Mouse (Mus musculus) hindbrain, postnatal 0 days (tissue): ENCODE measurements around the gene Fbn1. TPM values are rescaled to one million over a fixed set of nuclear protein-coding genes. Genes with fewer than 3 reads are reported as not detected.

Source experiments
- ATAC-seq: fragments of 200-750 bp; cut with Nextera tagmentation; 2 replicates; pipeline ENCODE4 v1.8.0; 2017; ENCODE audit warnings: mild to moderate bottlenecking, moderate TSS enrichment, moderate library complexity
- DNase-seq: peaks from one replicate; pipeline ENCODE4 v3.0.0-alpha.2; 2015; ENCODE audit warnings: low spot score
- H3K27ac ChIP-seq: fragments of 300-500 bp; sonication (generic); 2 replicates; pipeline ENCODE4 v1.5.1; 2014; ENCODE audit warnings: mild to moderate bottlenecking
- H3K27me3 ChIP-seq: fragments of 300-500 bp; sonication (generic); 2 replicates; pipeline ENCODE4 v1.6.1; 2014; ENCODE audit warnings: low read length, mixed read lengths; ENCODE audit not compliant: insufficient read depth
- H3K36me3 ChIP-seq: fragments of 300-500 bp; sonication (generic); 2 replicates; pipeline ENCODE4 v1.6.1; 2014; ENCODE audit warnings: low read length, mixed read lengths; ENCODE audit not compliant: insufficient read depth
- H3K4me1 ChIP-seq: fragments of 300-500 bp; sonication (generic); 2 replicates; pipeline ENCODE4 v1.6.1; 2014; ENCODE audit warnings: antibody characterized with exemption, low read length, mixed read lengths; ENCODE audit not compliant: insufficient read depth
- H3K4me2 ChIP-seq: fragments of 300-500 bp; sonication (generic); 2 replicates; pipeline ENCODE4 v1.6.1; 2014; ENCODE audit warnings: low read depth, mild to moderate bottlenecking, low read length, moderate library complexity, mixed read lengths
- H3K4me3 ChIP-seq: fragments of 300-500 bp; sonication (generic); 2 replicates; pipeline ENCODE4 v1.5.1; 2014; ENCODE audit warnings: low read length
- H3K9ac ChIP-seq: fragments of 300-500 bp; sonication (generic); replicated peaks from 2 replicates; pipeline ENCODE4 v1.6.1; 2014; ENCODE audit warnings: mild to moderate bottlenecking, low read length, moderate library complexity, mixed read lengths
- H3K9me3 ChIP-seq: fragments of 300-500 bp; sonication (generic); 2 replicates; pipeline ENCODE4 v1.6.1; 2016; ENCODE audit warnings: low read length, mixed read lengths
- CTCF ChIP-seq: IDR thresholded peaks from 2 replicates; pipeline ENCODE4 v1.5.1; 2016; ENCODE audit warnings: antibody characterized with exemption, control low read depth, low read depth
- WGBS: fragments of 180-500 bp; shearing (Covaris S2); extraction: QIAGEN DNeasy Blood & Tissue Kit; methylation state at CpG from one replicate; pipeline ENCODE4 v1.1.7; 2014; 5-methylcytosine and 5-hydroxymethylcytosine counted together
- polyA plus RNA-seq: library from polyadenylated mRNA; unstranded; fragments of >200 nt; fragmentation: Nextera tagmentation; extraction: Ambion mirVana; gene quantifications from 2 replicates; pipeline ENCODE4 v1.2.1, GENCODE M21; 2015
- total RNA-seq: library from RNA; depleted of rRNA; stranded (reverse); fragments of >200 nt; gene quantifications from 2 replicates; pipeline ENCODE4 v1.2.3, GENCODE M21; 2014

Gene Fbn1
- total and polyA plus RNA-seq, 2 experiments from 2014 or later, result 2.3 to 16.6 TPM

DNA sequence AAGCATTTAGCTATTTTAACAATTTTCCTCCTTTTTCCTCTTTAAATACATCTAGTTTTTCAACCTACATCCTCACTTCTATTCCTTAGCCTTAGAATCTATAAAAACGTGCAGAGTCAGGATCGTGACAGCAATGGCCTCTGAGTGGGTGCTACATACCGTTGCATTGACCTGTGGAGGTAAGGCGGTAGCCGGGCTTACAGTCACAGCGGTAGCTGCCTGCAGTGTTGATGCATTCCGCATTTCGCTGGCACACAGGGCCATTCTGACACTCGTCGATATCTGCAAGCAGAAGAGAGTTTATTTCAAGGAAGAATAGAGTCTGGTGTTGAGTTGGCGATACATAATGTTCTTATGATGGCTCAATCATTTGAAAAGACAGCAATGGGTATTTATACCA, 172.6 kb downstream of the Fbn1 start:
- H3K9ac ChIP-seq, result no peak overlapping the region
- no peaks in the 10 kb centered on the region for H3K27me3 ChIP-seq
- no peak overlapping the region for H3K4me2 ChIP-seq
- H3K4me3 ChIP-seq, result no peak overlapping the region
- DNase-seq (no peak), ATAC-seq (no peak)
- WGBS, result 96% methylated on average over 11 of the region's 11 CpGs
- H3K4me1 ChIP-seq, result no peaks in the 10 kb centered on the region
- TF ChIP-seq CTCF, result no peak
- no peak overlapping the region for H3K27ac ChIP-seq
- no peaks in the 10 kb centered on the region for H3K9me3 ChIP-seq
- H3K36me3 ChIP-seq, result peaks cover 8% of the 10 kb centered on the region; the same call in 1 of the 2 replicates

DNA sequence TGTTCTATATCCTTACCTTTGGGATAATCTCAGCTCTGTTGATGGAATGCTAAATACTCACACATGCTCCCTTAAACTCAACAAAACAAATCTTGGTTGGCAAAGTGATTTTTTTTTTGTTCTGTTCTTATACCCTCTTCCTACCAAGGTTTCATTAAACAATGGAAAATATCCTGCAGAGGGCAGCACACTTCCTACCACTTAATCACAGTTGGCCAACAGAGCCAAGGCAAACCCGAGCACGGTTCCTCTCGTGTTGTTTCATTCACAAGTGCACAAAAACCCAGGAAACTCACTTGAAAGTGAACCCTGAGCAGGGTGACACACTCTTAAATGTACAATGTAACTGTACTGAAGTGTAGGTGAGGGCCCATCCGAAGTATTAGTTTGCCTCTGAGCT, 173.6 kb downstream of the Fbn1 start:
- Histone ChIP-seq H3K9ac (no peak overlapping the region), H3K27ac (no peak overlapping the region), H3K27me3 (no peaks in the 10 kb centered on the region), H3K9me3 (no peaks in the 10 kb centered on the region), H3K4me1 (no peaks in the 10 kb centered on the region), H3K4me3 (no peak overlapping the region), H3K4me2 (no peak overlapping the region), H3K36me3 (peaks cover 8% of the 10 kb centered on the region; the same call in 1 of the 2 replicates)
- ATAC-seq (no peak), DNase-seq (peak; percentile 59)
- peak; percentile 46 for TF ChIP-seq CTCF
- 65% methylated on average over 4 of the region's 4 CpGs for WGBS

DNA sequence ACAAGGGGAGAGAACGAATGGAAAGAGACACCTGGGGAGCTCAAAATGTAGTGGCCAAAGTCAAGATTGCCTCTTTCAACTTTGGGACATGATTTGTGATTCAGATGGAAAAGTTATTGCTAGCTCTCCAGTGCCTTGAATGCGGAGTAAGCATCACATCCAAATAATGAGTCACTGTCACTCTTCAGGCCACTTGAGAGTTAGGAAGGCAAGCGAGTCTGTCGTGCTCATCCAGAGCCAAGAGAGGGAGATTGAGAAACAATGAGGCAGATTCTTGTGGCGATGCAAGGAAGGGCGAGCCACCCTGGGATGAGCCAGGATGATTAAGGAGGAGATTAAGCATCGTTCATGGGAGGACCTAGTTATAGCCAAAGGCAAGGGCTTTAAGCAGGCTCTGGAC, 176.2 kb downstream of the Fbn1 start:
- TF ChIP-seq CTCF, result no peak
- peaks cover 3% of the 10 kb centered on the region; the same call in 1 of the 2 replicates for H3K36me3 ChIP-seq
- no peak overlapping the region for H3K9ac ChIP-seq
- no peaks in the 10 kb centered on the region for H3K27me3 ChIP-seq
- no peak for DNase-seq
- H3K4me3 ChIP-seq, result no peak overlapping the region
- H3K9me3 ChIP-seq, result no peaks in the 10 kb centered on the region
- H3K4me2 ChIP-seq, result no peak overlapping the region
- no peak overlapping the region for H3K27ac ChIP-seq
- no peaks in the 10 kb centered on the region for H3K4me1 ChIP-seq
- 87% methylated on average over 7 of the region's 7 CpGs for WGBS
- ATAC-seq, result no peak

DNA sequence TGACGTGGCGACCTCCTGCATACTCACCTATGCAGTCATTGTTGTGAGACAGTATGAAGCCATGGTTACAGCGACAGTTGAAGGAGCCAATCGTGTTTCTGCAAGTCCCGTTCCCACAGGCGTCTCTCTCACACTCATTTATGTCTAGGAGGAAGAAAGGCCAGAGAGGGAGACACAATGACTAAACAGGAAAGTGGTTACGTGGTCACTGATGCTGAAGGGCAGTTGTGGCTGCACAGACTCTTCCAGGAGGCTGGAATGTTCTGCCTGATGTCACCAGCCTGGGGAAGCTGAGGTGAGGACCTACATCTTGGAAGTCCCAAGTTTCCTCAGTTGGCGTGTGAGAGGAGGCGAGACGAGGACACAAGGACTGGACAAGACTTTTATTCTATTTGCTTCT, 177.3 kb downstream of the Fbn1 start:
- ATAC-seq (no peak), DNase-seq (no peak)
- no peaks in the 10 kb centered on the region for H3K4me1 ChIP-seq
- H3K4me3 ChIP-seq, result no peak overlapping the region
- no peak overlapping the region for H3K4me2 ChIP-seq
- 88% methylated on average over 10 of the region's 10 CpGs for WGBS
- TF ChIP-seq CTCF, result no peak
- H3K36me3 ChIP-seq, result no peaks in the 10 kb centered on the region
- H3K27me3 ChIP-seq, result no peaks in the 10 kb centered on the region
- H3K9ac ChIP-seq, result no peak overlapping the region
- no peaks in the 10 kb centered on the region for H3K9me3 ChIP-seq
- no peak overlapping the region for H3K27ac ChIP-seq

DNA sequence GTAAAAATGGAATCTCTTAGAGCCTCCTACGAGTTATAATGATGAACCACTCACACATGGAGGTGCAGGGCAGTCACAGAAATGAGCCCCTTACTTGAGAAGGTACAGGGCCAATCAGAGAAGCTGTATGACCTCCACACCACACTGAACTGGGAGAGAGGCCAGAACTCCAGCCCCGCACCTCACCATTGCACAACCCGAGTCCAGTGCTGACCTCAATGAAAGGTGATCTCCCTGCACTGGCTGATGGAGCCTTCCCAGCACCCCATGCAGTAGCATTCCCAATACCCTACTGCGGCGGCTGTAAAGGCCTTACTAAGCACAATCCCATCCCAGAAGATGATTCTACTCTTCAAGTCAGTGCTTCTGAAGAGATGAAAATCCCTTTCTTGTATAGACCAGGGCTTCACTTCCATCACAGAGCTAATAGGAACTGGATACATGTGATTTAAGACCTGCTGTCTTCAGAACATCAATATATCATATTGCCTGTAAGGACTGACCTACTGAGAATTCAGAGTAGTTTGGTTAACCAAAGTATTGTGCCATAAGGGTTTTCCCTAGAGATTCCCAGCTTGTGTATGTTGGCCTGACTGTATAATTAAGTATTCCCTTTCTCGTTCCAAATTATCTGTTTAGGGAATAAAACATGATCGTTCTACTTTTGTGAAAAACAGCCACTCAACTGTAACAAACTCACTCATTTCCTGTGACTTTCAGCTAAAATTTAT, 182.5 kb downstream of the Fbn1 start:
- no peak for ATAC-seq
- Histone ChIP-seq H3K27ac (no peak overlapping the region), H3K27me3 (no peaks in the 10 kb centered on the region), H3K4me3 (no peak overlapping the region), H3K4me2 (no peak overlapping the region), H3K4me1 (no peaks in the 10 kb centered on the region), H3K9ac (no peak overlapping the region), H3K36me3 (no peaks in the 10 kb centered on the region), H3K9me3 (no peaks in the 10 kb centered on the region)
- WGBS, result 75% methylated on average over 7 of the region's 7 CpGs
- DNase-seq, result no peak
- no peak for TF ChIP-seq CTCF

DNA sequence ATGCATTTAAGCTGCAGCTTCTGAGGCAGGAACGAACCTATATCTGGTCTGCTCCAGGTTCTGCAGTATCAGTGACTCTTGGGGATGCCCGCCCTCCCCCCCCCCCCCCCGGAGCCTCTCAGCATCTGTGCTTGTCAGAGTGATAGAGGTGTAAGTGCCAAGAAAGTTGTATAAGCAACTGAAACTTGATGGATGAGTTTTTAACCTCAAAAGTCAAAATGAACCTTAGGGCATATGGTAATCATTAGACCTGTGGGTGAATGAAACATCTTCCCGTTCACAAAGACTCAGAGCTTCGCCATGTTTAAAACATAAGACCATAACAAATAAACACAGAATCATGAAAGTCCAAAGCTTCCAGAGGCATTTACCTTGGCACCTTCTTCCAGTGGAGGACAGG, 183.3 kb downstream of the Fbn1 start:
- TF ChIP-seq CTCF, result no peak
- no peak overlapping the region for H3K9ac ChIP-seq
- H3K9me3 ChIP-seq, result no peaks in the 10 kb centered on the region
- no peak for DNase-seq
- no peak for ATAC-seq
- H3K27ac ChIP-seq, result no peak overlapping the region
- no peaks in the 10 kb centered on the region for H3K36me3 ChIP-seq
- no peaks in the 10 kb centered on the region for H3K4me1 ChIP-seq
- H3K4me2 ChIP-seq, result no peak overlapping the region
- H3K4me3 ChIP-seq, result no peak overlapping the region
- no peaks in the 10 kb centered on the region for H3K27me3 ChIP-seq
- 93% methylated on average over 5 of the region's 5 CpGs for WGBS

DNA sequence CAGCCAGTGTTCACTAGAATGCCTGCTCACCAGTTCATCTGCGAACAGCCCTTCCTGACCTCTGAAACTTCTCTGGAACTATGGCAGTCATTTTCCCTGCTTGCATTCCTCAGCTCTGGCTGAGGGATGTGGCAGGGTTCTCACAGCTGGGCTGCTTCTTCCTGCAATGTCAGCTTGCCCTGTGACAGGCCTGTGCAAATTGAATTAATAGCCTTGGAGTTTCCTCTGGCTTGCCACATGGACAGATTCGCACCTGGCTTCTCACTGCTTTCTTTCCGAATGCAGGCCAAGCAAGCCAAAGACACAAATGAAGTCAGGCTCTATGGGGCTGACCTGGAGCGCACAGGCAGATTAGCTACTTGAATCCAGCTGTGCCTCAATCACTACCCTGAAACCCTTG, 184.4 kb downstream of the Fbn1 start:
- H3K27ac ChIP-seq, result no peak overlapping the region
- no peaks in the 10 kb centered on the region for H3K36me3 ChIP-seq
- H3K4me3 ChIP-seq, result no peak overlapping the region
- no peak for ATAC-seq
- no peaks in the 10 kb centered on the region for H3K4me1 ChIP-seq
- 73% methylated on average over 4 of the region's 4 CpGs for WGBS
- H3K27me3 ChIP-seq, result no peaks in the 10 kb centered on the region
- TF ChIP-seq CTCF, result no peak
- no peak overlapping the region for H3K4me2 ChIP-seq
- no peak overlapping the region for H3K9ac ChIP-seq
- no peaks in the 10 kb centered on the region for H3K9me3 ChIP-seq
- DNase-seq, result no peak
